Mouse (Mus musculus) spleen, postnatal 36 days (tissue): ENCODE data around the gene Fkbp4.

Experiments used
- DNase-seq, 2 experiments: peaks; one replicate each; pipeline ENCODE4 v3.0.0; 2022; ENCODE audit warnings: low spot score in 2 of 2, mixed read lengths in 1 of 2

Fkbp4 gene

DNA sequence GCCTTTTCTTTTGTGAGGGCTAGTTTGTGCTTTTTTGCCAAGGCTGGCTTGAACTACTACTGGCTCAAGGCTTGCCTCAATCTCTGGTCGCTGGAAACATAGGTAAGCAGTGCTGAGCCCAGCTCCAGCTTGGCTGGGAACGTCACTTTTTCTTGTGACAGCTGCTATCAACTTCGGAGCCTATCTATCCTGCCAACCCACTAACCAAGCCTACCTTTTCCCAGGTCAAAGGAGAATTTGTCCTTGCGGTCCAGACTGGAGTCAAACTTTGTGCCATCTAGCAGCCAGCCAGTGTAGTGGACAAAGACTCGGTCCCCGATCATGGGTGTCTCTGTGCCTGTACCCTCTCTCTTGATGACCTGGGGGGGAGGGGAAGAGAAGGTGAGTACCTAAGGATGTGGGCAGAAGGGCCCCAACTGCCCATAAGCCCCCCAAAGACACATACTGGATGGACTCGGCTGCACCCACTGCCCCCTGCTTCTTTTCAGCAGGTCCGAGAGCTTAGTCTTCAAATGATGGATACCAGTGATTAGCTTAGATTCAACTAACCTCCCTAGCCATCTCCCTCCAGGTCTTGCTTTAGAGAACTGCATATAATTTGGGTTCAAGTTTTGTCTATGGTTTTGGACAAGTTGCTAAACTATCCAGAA, 2.0 kb downstream of the Fkbp4 start:
- no peak for DNase-seq

DNA sequence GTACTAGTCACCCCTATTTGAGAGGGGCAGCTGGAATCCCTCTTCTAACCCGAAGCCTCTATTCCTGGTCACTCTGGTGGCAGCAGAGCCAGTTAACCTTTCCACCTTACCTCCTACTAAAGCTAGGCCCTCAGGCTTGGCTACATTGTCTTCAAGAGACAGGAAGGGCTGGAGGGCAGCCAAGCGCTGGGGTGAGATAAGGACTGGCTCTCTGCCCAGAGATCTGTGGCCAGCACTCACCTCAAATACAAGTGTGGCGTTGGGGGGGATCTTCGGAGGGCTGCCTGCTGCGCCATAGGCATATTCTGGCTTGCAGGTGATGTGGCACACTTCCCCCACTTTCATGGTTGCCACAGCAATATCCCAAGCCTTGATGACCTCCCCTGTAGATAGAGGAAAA, 3.0 kb downstream of the Fkbp4 start:
- DNase-seq, result peak; percentile 26 to 46

DNA sequence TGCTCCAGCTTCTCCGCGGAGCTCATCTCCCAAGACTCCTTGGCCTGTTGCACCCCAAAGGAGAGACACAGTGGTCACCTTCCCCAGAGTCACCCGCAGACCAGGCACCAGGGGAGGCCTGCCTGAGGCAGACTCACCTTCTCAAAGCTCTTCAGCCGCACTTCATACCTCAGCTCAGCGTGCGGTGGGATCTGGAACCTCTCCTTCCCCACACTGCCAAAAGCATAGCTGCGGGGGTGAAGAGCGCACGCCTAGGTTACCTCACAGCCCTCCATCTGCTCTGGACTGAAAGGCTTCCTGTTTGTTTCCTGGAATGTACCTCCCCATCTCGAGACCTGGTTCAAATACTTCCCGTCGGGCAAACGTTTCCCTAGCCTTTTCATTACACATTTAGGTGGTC, 4.9 kb downstream of the Fkbp4 start:
- no peak for DNase-seq

DNA sequence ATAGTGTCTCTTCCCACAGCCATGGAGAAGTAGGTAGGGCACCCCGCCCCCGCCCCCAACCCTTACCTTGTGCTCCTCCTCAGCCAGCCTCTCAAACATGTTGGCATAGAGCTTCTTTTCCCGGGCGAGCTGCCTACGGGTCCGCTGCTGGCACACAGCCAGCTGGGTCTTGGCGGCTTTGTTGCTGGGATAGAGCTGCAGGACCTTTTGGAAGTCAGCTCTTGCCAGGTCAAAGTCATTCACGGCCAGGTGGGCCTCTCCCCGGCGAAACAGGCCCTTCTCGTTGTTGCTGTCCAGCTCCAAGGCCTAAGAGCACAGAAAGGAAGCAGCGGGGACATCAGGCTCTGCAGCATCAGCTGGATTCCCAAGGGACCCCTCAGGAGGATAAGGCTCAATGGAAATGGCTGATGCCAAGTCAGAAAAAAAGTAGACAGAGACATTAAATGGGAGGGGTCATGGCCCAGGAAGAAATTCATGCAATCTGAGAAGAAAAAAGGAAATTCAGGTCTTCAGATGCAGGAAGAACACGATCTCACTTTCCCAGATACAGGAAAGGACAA, 6.0 kb downstream of the Fkbp4 start:
- DNase-seq, result no peak

DNA sequence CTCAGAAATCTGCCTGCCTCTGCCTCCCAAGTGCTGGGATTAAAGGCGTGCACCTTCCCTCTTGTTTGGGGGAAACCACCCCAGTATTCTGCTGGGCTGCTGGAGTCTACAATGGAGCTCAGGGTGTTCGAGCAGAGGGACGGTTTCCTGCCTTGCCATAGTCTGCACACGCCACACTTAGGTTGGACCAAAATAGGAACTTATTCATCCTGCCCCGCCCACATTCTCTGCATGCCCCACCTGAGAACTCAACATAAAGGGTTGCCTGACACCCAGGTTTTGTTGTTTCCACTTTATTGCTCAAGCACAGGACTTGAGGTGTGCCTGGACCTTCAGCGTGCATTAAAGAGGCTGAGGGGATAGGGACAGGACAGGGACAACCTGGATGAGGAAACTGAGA, 8.7 kb downstream of the Fkbp4 start:
- DNase-seq, result no peak

DNA sequence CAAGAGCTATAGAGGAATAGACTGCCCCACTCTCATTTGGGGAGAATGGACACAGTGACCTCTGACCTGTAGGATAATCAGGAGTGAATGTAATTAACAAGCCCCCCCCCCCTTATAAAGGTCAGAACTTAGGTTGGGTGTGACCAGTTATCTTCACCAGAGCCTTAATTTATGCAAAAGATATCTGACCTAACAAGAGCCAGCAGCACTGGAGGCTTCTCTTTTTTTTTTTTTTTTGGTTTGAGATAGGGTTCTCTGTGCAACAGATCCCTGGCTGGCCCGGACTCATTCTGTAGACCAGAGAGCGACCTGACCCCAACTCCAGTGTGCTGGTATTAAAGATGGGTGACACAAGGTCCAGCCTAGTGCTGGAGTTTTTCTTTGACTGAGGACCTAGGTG, 9.2 kb downstream of the Fkbp4 start:
- no peak for DNase-seq

DNA sequence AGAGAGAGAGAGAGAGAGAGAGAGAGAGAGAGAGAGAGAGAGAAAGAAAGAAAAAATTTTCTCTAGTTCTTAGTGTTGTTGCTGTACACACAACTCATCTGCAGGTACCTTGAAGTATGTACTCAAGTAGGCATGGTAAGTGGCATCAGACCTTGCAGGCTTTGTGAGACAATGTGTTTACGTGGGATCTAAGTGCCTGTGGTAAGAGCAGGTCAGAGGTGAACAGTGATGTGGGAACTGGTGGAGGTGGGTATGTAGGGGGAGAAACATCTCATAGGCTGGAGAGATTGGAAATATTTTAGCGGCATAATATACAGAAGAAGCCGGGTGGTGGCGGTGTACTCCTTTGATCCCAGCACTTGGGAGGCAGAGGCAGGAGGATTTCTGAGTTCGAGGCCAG, 10.9 kb downstream of the Fkbp4 start:
- DNase-seq, result no peak

DNA sequence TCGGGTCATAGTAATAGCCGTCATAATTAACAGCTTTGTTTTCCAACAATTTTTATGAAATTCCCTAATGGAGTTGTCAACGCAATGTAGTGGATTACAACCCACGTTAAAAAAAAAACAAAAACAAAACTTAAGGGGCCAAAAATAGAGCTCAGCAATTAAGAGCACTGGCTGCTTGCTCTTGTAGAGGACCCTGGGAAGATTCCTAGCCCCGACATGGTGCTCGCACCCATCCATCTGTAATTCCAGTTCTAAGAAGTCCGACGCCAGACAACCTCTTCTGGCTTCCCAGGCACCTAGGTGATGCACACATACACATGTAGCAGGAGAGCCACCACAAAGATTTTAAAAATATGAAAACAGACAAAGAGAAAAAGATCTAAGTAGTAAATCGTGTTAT, 13.4 kb downstream of the Fkbp4 start:
- no peak for DNase-seq

DNA sequence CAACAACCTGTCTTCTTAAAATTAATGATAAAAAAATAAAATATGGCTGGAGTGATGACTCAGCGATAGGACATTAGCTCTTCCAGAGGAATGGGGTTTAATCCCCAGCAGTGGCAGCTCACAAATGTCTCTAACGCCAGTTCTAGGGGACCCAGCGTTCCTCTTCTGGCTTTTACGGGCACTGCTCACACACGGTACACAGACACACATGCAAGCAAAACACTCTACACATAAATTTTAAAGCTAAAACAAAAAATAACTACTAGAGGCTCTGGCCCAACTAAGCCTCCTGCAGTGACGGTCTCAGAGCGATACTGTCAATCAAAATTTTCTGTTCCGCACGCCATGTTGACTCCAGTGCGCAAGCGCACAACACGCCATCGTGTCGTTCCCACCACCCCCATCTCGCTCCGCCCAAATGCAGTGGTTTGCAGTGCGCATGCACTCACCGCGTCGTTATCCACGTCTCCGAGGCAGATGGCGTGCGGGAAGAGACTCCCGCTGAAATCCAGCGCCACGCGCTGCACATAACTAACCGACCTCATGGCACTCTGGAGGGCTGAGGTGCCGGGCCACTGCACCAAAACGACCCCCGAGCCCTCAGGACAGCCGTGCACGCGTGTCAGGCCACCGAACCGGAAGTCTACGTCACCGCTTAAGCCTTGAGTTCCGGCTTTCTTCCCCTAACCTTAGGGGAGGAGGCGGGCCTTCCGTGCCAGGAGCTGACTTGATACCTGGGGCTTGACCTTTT, 14.0 kb downstream of the Fkbp4 start, which contains the start of gene Itfg2:
Gene Itfg2, minus strand, starts transcription at position 663 of the 751 bp plus-strand sequence.
- DNase-seq, result peak; percentile 94 to 96

DNA sequence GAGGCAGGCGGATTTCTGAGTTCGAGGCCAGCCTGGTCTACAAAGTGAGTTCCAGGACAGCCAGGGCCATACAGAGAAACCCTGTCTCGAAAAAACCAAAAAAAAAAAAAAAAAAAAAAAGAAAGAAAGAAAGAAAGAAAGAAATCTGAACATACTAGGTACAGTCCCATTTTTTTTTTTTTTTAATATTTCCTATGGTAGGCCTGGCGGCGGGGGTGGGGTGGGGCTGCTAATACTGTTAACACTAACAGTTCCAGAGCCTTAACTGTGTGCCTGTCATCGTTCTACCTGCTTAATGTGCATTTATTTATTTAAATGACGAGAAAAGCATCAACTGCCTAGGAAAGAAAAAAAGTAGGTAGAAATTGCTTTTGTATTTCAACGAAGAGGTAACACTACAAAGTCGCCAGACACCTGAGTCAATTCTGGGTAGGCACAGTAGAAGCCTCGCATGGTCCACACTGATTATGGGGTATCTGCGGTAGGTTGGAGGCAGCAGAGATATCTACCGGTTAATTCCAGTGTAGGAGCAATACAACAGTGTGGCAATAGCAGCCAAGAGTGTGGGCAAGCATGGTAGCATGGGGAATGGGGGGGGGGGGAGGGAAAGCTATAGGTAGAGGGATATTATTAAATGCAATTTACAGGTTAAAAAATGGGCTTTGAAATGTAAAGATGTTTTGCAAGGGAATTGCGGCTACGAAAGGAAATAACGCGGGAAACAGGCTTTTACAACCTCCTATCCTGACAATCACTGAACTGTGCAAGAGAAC, 14.8 kb downstream of the Fkbp4 start:
- DNase-seq, result no peak

DNA sequence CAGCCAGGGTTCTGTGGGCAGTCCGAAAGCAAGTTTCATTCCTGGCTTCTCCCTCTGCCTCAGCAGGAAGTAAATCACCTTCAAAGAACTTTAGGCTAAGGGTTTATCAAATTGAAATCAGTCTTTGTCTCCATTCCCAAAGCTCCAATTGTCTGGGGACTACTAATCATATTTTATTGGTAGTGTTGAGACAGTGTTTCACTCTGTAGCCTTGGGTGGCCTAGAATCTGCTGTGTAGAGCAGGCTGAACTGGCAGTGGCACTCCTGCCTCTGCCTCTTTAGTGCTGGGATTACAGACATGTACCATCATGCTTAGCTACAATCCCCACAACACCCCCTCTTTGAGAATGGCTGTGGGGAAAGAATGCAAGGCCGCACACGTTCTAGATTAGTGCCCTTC, 17.0 kb downstream of the Fkbp4 start:
- DNase-seq, result no peak

DNA sequence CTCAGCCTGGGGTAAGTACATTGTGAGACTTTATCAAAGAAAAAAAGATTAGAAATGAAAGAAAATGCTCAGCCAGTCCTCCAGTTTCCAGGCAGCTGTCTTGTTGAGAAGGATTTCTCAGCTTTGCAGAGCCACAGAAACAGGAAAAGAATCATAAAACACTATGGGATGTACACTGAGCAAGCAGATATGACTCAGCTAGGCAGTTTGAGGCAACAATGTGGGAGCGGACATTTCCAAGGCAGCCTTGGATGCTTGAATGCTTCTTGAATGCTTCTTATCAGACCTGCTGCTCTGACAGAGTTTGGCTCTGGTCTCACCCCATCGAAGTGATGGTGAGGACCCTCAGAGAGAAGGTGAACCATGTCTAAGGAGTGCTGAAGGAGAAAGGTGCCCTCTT, 17.4 kb downstream of the Fkbp4 start:
- no peak for DNase-seq

DNA sequence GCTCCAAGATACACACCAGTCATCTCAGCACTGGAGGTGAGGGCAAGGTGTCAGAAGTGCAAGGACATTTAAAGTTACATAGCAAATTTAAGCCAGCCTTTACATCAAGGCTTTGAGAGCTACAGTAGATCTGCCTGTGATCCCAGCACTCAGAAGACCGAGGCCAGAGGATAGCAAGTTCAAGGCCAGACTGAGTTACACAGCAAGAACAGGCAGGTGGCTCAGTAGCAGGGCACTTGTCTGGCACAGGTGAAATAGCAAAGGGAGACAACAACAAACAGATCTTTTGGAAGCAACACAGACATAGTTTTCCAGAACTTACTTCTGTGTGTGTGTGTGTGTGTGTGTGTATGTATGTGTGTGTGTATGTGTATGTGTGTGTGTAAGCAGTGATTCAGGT, 20.4 kb downstream of the Fkbp4 start:
- no peak for DNase-seq

DNA sequence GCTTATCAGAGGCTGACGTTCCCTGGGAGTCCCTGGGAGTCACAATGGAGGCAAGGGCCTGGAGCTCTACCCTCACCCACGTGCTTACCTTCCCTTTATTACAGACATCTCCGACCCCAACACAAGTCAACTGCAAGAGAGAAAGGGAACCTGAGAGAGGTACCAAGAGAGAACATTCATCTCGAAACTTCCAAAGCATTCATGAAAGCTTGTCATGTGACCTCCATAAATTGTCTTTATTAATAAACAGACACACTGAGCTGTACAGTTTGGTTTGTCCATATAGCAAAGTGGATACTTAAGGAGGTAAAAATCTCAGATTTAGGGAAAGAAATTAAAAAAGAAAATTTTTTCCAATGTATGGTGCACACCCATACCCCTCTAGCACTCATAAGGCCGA, 22.3 kb downstream of the Fkbp4 start:
- DNase-seq, result no peak

DNA sequence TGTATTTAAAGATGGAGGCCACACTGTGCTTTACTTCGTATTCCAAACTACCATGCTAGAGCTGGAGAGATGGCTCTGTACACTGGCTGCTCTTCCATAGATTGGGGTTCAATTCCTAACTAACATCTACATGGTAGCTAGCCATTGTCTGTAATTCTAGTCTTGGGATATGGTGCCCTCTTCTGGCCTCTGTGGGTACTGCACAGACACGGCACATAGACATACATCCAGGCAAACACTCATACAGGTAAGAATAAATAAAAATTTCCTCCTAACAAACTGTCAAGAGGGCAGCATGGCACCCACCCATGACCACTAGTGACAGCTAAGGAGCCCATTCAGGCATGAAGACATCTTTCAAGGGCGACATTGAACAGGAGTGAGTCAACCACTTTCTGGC, 27.4 kb downstream of the Fkbp4 start:
- peak; percentile 55 to 64 for DNase-seq

DNA sequence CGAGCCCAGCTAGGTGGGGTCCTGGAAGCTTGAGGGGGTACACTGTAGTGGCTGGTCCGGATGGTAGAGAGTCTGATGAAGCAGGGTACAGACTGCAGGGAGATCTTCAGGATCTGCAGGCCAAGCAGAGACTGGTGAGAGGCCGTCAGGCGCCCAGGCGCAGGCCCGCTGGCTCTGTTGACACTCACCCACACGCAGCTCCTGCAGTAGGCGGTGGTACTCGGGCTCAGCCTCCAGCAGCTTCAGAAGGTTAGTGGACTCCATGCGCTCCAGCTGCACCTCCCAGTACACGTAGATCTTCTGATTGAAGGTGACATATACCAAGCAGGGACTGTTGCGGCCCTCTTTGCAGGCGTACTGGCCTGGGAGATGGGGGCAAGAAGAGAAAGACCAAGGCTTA, 28.2 kb downstream of the Fkbp4 start:
- DNase-seq, result no peak

DNA sequence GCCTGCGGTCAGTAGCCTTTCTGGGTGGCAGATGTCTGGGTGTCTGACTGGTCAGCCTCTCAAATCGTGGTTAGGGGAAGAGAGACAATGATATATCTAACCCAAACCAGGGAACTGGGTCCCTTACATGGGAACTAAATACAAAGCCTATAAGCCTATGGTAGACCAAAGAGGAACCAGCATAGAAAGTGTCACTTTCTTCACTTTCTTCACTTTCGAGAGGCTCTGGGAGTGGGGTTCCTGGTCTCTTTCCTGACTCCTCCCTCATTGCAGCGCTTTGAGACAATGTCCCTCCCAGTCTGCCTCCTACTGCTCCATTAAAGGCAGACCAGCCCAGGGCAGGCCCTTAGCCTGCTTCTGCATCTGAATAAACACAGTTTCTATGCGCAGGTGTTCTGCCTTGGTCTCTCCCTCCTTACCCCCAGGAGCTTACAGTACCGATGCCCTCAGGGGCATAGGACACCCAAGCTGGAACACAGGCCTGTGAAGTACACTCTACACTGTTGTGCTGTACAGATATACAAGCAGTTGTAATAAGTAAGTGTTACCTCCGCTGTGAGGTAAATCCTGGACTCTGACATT, 29.8 kb downstream of the Fkbp4 start:
- no peak for DNase-seq

DNA sequence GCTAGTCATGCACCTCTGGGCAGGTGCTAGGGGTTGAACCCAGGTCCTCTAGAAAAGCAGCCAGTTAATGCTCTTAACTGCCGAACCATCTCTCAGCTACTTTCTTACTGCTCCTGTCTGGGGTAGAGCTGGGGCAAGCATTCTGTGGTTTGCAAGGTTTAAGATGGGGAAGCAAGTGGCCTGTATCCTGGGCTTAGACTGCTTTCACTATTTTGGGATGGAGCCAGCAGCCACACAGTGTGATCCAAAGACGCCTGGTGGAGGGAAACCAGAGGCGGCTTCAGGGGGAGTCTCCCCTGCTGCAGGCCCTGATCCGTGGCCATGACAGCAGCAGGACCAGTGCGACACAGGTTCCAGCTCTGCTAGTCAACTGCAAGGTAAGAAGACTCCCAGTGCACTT, 33.8 kb downstream of the Fkbp4 start:
- no peak for DNase-seq

DNA sequence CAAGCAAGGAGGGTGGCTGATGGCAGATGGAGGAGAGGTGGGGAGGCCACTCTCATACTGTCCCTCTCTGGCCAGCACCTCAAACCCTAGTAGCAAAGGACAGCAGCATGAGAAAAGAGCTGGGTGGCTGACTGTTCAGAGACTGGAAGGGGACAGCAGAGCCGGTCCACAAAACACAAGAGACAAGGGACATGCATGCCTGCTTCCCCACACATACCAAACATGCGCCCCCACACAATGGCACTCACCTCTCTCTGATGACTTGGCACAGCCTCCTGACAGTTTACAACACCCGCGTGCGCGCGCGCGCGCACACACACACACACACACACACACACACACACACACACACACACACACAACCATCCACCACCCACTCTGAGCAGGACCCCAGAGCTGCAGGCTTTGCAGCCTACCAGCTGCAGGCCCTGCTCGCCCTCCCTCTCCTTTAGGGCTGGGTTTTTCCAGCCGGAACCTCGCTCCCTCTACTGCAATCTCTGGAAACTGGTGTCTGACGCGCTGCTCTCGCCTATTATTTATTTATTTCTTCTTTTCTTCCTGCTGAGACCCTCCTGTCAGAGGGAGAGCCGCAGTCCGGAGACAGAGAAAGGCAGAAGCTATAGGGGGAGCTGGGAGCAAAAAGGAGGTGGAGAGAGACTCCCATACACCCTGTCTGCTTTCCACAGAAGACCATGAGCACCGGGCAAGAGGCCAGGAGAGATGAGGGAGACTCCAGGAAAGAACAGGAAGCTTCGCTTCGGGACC, 38.9 kb downstream of the Fkbp4 start:
- DNase-seq, result no peak

DNA sequence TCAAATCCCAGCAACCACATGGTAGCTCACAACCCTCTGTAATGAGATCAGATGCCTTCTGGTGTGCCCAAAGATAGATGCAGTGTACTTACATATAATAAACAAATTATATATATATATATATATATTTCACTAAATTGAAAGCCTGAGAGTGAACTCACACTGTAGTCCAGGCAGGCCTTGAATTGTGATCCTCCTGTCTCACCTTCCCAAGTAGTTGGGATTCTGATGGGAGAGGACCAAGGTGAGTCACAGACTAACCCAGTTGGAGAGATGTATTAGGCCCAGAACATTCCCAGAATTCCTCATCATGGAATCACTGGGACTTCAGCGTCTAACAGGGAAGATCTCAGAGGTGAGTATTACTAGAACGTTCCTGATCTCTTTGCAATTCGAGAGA, 39.5 kb downstream of the Fkbp4 start, which contains the start of gene Nrip2:
Gene Nrip2, plus strand, starts transcription at position 301 of the 400 bp plus-strand sequence.
- DNase-seq, result no peak

DNA sequence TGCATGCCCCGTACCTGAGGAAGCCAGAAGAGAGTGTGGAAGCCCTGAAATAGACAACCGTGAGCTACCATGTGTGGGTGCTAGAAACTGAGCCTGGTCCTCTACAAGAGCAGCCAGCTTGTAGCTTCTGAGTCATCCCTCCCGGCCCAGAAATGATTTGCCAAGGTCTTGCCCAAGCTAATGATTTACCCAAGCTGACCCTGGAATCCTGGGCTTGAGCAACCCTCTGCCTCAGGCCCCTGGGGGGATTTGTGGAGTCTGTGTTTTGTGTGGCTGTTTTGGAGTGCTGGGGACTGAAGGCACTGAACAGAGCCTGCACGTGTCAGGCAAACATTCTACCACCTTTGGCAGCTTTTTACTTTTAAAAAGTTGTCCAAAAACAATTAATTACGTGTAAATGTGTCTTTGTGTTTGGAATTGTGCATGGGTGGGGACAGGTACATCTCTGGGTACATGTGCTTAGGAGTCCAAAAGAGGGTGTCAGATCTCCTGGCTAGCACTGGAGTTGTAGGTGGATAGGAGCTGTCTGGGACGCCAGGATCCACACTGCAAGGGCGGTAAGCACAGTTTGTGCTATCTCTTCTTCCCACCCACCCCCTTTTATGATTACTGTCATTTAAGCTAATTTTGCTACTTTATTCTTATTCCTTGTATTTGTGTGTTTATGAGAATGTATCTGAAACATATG, 40.8 kb downstream of the Fkbp4 start:
- DNase-seq, result no peak
